Mouse (Mus musculus): ENCODE data around the gene Prr14. TPM values are rescaled to one million over a fixed set of nuclear protein-coding genes. Genes with fewer than 3 reads are reported as not detected.
"Not testable (repeated sequence)": the region's sequence is repeated elsewhere in the genome, so short reads cannot be mapped to it uniquely, and the experiment has no call there.

Gene Prr14
- total RNA-seq, 2 experiments from 2014 or later, result 41.3 to 71.7 TPM

GRCm38 (mm10) chr7:127498407-127498806 lies 39.0 kb downstream of the Prr14 start:
- ATAC-seq (replicated peaks; ENCODE audit: low FRiP score, poor library complexity, severe bottlenecking), result peak; percentile 55; the same call in 1 of the 2 replicates

GRCm38 (mm10) chr7:127508291-127508690 lies 48.9 kb downstream of the Prr14 start:
- no peak for ATAC-seq (replicated peaks; ENCODE audit: low FRiP score, poor library complexity, severe bottlenecking)

- ATAC-seq (replicated peaks; ENCODE audit: low FRiP score, poor library complexity, severe bottlenecking), result not testable (repeated sequence)
These were observed 50.4 kb downstream of the Prr14 start for GRCm38 (mm10) chr7:127509830-127510229.

GRCm38 (mm10) chr7:127511241-127511640 lies 51.8 kb downstream of the Prr14 start:
- ATAC-seq (replicated peaks; ENCODE audit: low FRiP score, poor library complexity, severe bottlenecking), result no peak

- ATAC-seq (replicated peaks; ENCODE audit: low FRiP score, poor library complexity, severe bottlenecking), result peak; percentile 96
These were observed 52.4 kb downstream of the Prr14 start, which contains the start of gene Srcap for GRCm38 (mm10) chr7:127511808-127512230. Srcap (plus strand) TSS chr7:127511983.

GRCm38 (mm10) chr7:127512231-127513015 lies 53.0 kb downstream of the Prr14 start:
- ATAC-seq (replicated peaks; ENCODE audit: low FRiP score, poor library complexity, severe bottlenecking), result peak; percentile 75

- no peak for ATAC-seq (replicated peaks; ENCODE audit: low FRiP score, poor library complexity, severe bottlenecking)
These were observed 53.6 kb downstream of the Prr14 start for GRCm38 (mm10) chr7:127513016-127513390.

GRCm38 (mm10) chr7:127513781-127514180 lies 54.4 kb downstream of the Prr14 start:
- ATAC-seq (replicated peaks; ENCODE audit: low FRiP score, poor library complexity, severe bottlenecking), result no peak

- no peak for ATAC-seq (replicated peaks; ENCODE audit: low FRiP score, poor library complexity, severe bottlenecking)
These were observed 56.4 kb downstream of the Prr14 start for GRCm38 (mm10) chr7:127515846-127516245.

GRCm38 (mm10) chr7:127516344-127516743 lies 56.9 kb downstream of the Prr14 start:
- ATAC-seq (replicated peaks; ENCODE audit: low FRiP score, poor library complexity, severe bottlenecking), result no peak

GRCm38 (mm10) chr7:127519284-127519683 lies 59.9 kb downstream of the Prr14 start, which contains the start of gene Gm42715:
Gm42715 (plus strand) TSS chr7:127519584.
- no peak for ATAC-seq (replicated peaks; ENCODE audit: low FRiP score, poor library complexity, severe bottlenecking)

Other genes starting within 250 kb of the Prr14 start
- gene Zfp553, start 226.6 kb upstream of the Prr14 start, total RNA-seq (2015; ENCODE audit: low replicate concordance), result 1.5 and 5.2 TPM in 2 replicates
- 2.0 and 3.2 TPM in 2 replicates for gene Zfp553, start 226.6 kb upstream of the Prr14 start, total RNA-seq (2017; ENCODE audit: low replicate concordance)
- gene Sept1, start 226.5 kb upstream of the Prr14 start, total RNA-seq (2015; ENCODE audit: low replicate concordance), result 189 and 204 TPM in 2 replicates
- 179 and 191 TPM in 2 replicates for gene Sept1, start 226.5 kb upstream of the Prr14 start, total RNA-seq (2017; ENCODE audit: low replicate concordance)
- gene Zfp771, start 215.3 kb upstream of the Prr14 start, total RNA-seq (2015; ENCODE audit: low replicate concordance), result 1.7 TPM in 1 of 2 replicates, not detected in the other
- gene Zfp771, start 215.3 kb upstream of the Prr14 start, total RNA-seq (2017; ENCODE audit: low replicate concordance), result 0.70 TPM in 1 of 2 replicates, not detected in the other
- 14.0 and 24.8 TPM in 2 replicates for gene Dctpp1, start 198.9 kb upstream of the Prr14 start, total RNA-seq (2015; ENCODE audit: low replicate concordance)
- 2.0 and 8.6 TPM in 2 replicates for gene Dctpp1, start 198.9 kb upstream of the Prr14 start, total RNA-seq (2017; ENCODE audit: low replicate concordance)
- 15.6 and 18.8 TPM in 2 replicates for gene Sephs2, start 185.6 kb upstream of the Prr14 start, total RNA-seq (2015; ENCODE audit: low replicate concordance)
- 20.2 and 34.8 TPM in 2 replicates for gene Sephs2, start 185.6 kb upstream of the Prr14 start, total RNA-seq (2017; ENCODE audit: low replicate concordance)
- 29.0 and 34.4 TPM in 2 replicates for gene Itgal, start 163.4 kb upstream of the Prr14 start, total RNA-seq (2015; ENCODE audit: low replicate concordance)
- gene Itgal, start 163.4 kb upstream of the Prr14 start, total RNA-seq (2017; ENCODE audit: low replicate concordance), result 4.0 and 10.4 TPM in 2 replicates
- 1.2 TPM in 1 of 2 replicates, not detected in the other for gene Zfp768, start 114.0 kb upstream of the Prr14 start, total RNA-seq (2015; ENCODE audit: low replicate concordance)
- gene Zfp768, start 114.0 kb upstream of the Prr14 start, total RNA-seq (2017; ENCODE audit: low replicate concordance), result 0.94 and 1.5 TPM in 2 replicates
- 0.42 and 1.2 TPM in 2 replicates for gene Zfp747, start 83.6 kb upstream of the Prr14 start, total RNA-seq (2015; ENCODE audit: low replicate concordance)
- 1.0 and 1.3 TPM in 2 replicates for gene Zfp747, start 83.6 kb upstream of the Prr14 start, total RNA-seq (2017; ENCODE audit: low replicate concordance)
- 0.38 TPM in 1 of 2 replicates, not detected in the other for gene 9130019O22Rik, start 72.4 kb upstream of the Prr14 start, total RNA-seq (2015; ENCODE audit: low replicate concordance)
- 1.4 and 1.8 TPM in 2 replicates for gene 9130019O22Rik, start 72.4 kb upstream of the Prr14 start, total RNA-seq (2017; ENCODE audit: low replicate concordance)
- gene E430018J23Rik, start 66.0 kb upstream of the Prr14 start, total RNA-seq (2015; ENCODE audit: low replicate concordance), result not detected in 2 replicates
- gene E430018J23Rik, start 66.0 kb upstream of the Prr14 start, total RNA-seq (2017; ENCODE audit: low replicate concordance), result 0.28 and 3.4 TPM in 2 replicates
- gene Zfp764, start 52.8 kb upstream of the Prr14 start, total RNA-seq (2015; ENCODE audit: low replicate concordance), result 0.19 and 3.6 TPM in 2 replicates
- 2.5 TPM in 1 of 2 replicates, not detected in the other for gene Zfp764, start 52.8 kb upstream of the Prr14 start, total RNA-seq (2017; ENCODE audit: low replicate concordance)
- gene Zfp688, start 37.5 kb upstream of the Prr14 start, total RNA-seq (2015; ENCODE audit: low replicate concordance), result 8.4 and 26.9 TPM in 2 replicates
- gene Zfp688, start 37.5 kb upstream of the Prr14 start, total RNA-seq (2017; ENCODE audit: low replicate concordance), result 1.0 and 3.5 TPM in 2 replicates
- not detected in 2 replicates for gene Zfp689, start 10.5 kb upstream of the Prr14 start, total RNA-seq (2015; ENCODE audit: low replicate concordance)
- 0.26 and 2.4 TPM in 2 replicates for gene Zfp689, start 10.5 kb upstream of the Prr14 start, total RNA-seq (2017; ENCODE audit: low replicate concordance)
- 154 and 157 TPM in 2 replicates for gene Fbrs, start 19.6 kb downstream of the Prr14 start, total RNA-seq (2015; ENCODE audit: low replicate concordance)
- gene Fbrs, start 19.6 kb downstream of the Prr14 start, total RNA-seq (2017; ENCODE audit: low replicate concordance), result 61.2 and 79.1 TPM in 2 replicates
- gene Srcap, start 52.4 kb downstream of the Prr14 start, total RNA-seq (2015; ENCODE audit: low replicate concordance), result 51.9 and 52.5 TPM in 2 replicates
- gene Srcap, start 52.4 kb downstream of the Prr14 start, total RNA-seq (2017; ENCODE audit: low replicate concordance), result 59.9 and 65.1 TPM in 2 replicates
- gene Gm42715, start 60.0 kb downstream of the Prr14 start, total RNA-seq (2015; ENCODE audit: low replicate concordance), result 27.9 and 44.5 TPM in 2 replicates
- gene Gm42715, start 60.0 kb downstream of the Prr14 start, total RNA-seq (2017; ENCODE audit: low replicate concordance), result 17.4 and 34.6 TPM in 2 replicates
- 1.7 TPM in 1 of 2 replicates, not detected in the other for gene Tmem265, start 101.8 kb downstream of the Prr14 start, total RNA-seq (2015; ENCODE audit: low replicate concordance)
- gene Tmem265, start 101.8 kb downstream of the Prr14 start, total RNA-seq (2017; ENCODE audit: low replicate concordance), result not detected in 2 replicates
- 35.1 and 44.2 TPM in 2 replicates for gene Phkg2, start 113.7 kb downstream of the Prr14 start, total RNA-seq (2015; ENCODE audit: low replicate concordance)
- 16.2 and 40.8 TPM in 2 replicates for gene Phkg2, start 113.7 kb downstream of the Prr14 start, total RNA-seq (2017; ENCODE audit: low replicate concordance)
- gene Ccdc189, start 129.0 kb downstream of the Prr14 start, total RNA-seq (2015; ENCODE audit: low replicate concordance), result 4.0 and 14.0 TPM in 2 replicates
- 26.1 and 31.4 TPM in 2 replicates for gene Ccdc189, start 129.0 kb downstream of the Prr14 start, total RNA-seq (2017; ENCODE audit: low replicate concordance)
- gene Rnf40, start 129.2 kb downstream of the Prr14 start, total RNA-seq (2015; ENCODE audit: low replicate concordance), result 17.1 and 18.1 TPM in 2 replicates
- gene Rnf40, start 129.2 kb downstream of the Prr14 start, total RNA-seq (2017; ENCODE audit: low replicate concordance), result 41.8 and 86.0 TPM in 2 replicates
- gene Zfp629, start 156.2 kb downstream of the Prr14 start, total RNA-seq (2015; ENCODE audit: low replicate concordance), result 0.77 and 0.84 TPM in 2 replicates
- gene Zfp629, start 156.2 kb downstream of the Prr14 start, total RNA-seq (2017; ENCODE audit: low replicate concordance), result 2.0 and 3.2 TPM in 2 replicates
- 28.8 and 41.3 TPM in 2 replicates for gene Bcl7c, start 249.3 kb downstream of the Prr14 start, total RNA-seq (2015; ENCODE audit: low replicate concordance)
- 3.8 and 4.3 TPM in 2 replicates for gene Bcl7c, start 249.3 kb downstream of the Prr14 start, total RNA-seq (2017; ENCODE audit: low replicate concordance)

Data from erythroblast, adult 5-6 weeks (primary cell).